Mouse (Mus musculus): ENCODE measurements around the gene Avpr2. TPM values are rescaled to one million over a fixed set of nuclear protein-coding genes. Genes with fewer than 3 reads are reported as not detected.

Avpr2 gene
- 0.08 and 0.13 TPM in 2 replicates for polyA plus RNA-seq (2016; fragmentation: Nextera tagmentation; extraction: Ambion mirVana)

DNA sequence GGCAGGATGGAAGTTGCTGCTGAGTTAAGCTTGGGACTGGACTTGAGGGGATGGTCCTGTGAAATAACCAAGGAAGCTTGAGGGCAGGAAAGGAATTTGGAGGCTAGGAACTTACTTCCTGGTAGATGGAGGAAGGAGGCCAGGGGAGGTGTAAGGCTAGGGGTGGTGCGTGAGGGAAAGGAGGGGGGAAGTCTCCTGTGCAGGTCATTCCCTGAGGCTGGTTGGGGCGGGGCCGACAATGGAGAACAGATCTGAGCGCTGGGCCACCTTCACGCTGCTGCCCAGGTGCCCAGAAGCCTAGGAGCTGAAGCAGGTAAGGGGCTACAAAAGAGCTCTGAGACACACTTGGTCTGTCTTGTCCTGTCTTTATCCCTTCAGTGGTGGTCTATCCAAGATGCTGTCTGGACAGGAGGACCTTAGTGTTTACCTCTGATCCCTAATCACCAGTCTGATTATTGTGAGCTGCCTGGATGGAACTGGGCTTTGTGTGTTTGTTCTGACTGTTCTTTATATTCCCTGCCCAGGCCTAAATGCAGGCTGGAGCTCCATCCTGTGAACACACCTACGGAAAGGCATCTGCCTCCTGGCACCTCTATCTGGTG is at the start of gene Avpr2:
Avpr2 (plus strand) TSS at position 552 of the 602 bp plus-strand sequence.
- Histone ChIP-seq H3K4me3 (no peak within 1 kb of the TSS), H3K36me3 (no peaks in the 10 kb centered on the region), H3K27me3 (replicated peaks) (0 out of 2 replicates have a peak, but pooled peaks cover 5% of the 10 kb centered on the region), H3K4me1 (no peaks in the 10 kb centered on the region), H3K4me2 (no peak within 1 kb of the TSS), H3K9me3 (replicated peaks) (no peaks in the 10 kb centered on the region), H3K27ac (no peak within 1 kb of the TSS), H3K9ac (no peak within 1 kb of the TSS)
- WGBS (ENCODE audit: insufficient replicate concordance), result 42% methylated on average over 6 of the region's 6 CpGs
- ATAC-seq, result no peak

GRCm38 (mm10) chrX:73854326-73855086 is 37.4 kb upstream of the Avpr2 start:
- H3K4me1 ChIP-seq, result no peaks in the 10 kb centered on the region
- no peaks in the 10 kb centered on the region for H3K9me3 ChIP-seq (replicated peaks)
- H3K4me2 ChIP-seq, result no peak overlapping the region
- H3K27me3 ChIP-seq (replicated peaks), result 0 out of 2 replicates have a peak, but pooled peaks cover 11% of the 10 kb centered on the region
- ATAC-seq, result no peak
- no peak overlapping the region for H3K27ac ChIP-seq
- no peak overlapping the region for H3K4me3 ChIP-seq
- no peaks in the 10 kb centered on the region for H3K36me3 ChIP-seq
- WGBS (ENCODE audit: insufficient replicate concordance), result 60% methylated on average over 7 of the region's 9 CpGs
- no peak overlapping the region for H3K9ac ChIP-seq

DNA sequence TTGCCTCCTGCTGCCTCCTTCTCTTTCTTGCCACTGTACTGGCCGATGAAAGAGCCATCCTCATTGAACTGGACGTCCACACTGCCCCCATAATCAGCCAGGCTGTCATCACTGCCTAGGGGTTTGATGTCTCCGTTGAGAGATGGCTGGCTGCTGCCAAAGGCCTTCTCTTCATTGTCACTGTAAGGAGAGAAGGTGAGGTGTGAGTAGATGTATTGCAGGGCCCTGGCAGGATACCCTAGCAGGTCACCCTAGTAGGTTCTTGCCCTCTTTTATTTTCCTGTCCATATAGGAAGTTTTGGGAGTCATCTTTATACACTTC is 36.9 kb upstream of the Avpr2 start:
- Histone ChIP-seq H3K36me3 (no peaks in the 10 kb centered on the region), H3K4me3 (no peak overlapping the region), H3K4me2 (no peak overlapping the region), H3K9me3 (replicated peaks) (no peaks in the 10 kb centered on the region), H3K4me1 (no peaks in the 10 kb centered on the region), H3K9ac (no peak overlapping the region), H3K27me3 (replicated peaks) (0 out of 2 replicates have a peak, but pooled peaks cover 11% of the 10 kb centered on the region), H3K27ac (no peak overlapping the region)
- no peak for ATAC-seq
- WGBS (ENCODE audit: insufficient replicate concordance), result 44% methylated on average over 3 of the region's 3 CpGs

DNA sequence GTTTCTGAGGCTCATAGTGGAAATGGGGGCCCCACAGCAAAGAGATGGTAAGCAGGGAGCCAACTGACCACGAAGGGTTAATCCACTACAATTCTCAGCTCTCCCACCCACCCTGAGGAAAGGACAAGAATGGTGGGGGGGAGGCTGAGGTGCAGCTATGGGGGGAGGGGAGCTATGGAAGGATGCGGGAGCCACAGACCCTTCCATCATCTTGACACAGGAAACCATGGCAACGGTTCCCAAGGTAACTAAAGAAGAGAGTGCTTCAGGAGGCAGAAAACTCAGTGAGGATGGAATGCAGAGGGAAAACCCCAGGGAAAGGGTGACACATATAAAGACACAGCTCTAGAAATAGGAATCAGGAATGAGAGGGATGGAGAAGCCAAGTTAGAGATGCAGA is 27.2 kb upstream of the Avpr2 start:
- Histone ChIP-seq H3K4me1 (peaks cover 15% of the 10 kb centered on the region; the same call in 1 of the 2 replicates), H3K9me3 (replicated peaks) (no peaks in the 10 kb centered on the region), H3K27me3 (replicated peaks) (0 out of 2 replicates have a peak, but pooled peaks cover 16% of the 10 kb centered on the region), H3K4me3 (no peak overlapping the region), H3K36me3 (no peaks in the 10 kb centered on the region), H3K4me2 (no peak overlapping the region), H3K9ac (no peak overlapping the region), H3K27ac (no peak overlapping the region)
- 54% methylated on average over 3 of the region's 3 CpGs for WGBS (ENCODE audit: insufficient replicate concordance)
- ATAC-seq, result no peak

- no peak overlapping the region for H3K9ac ChIP-seq
- no peak for ATAC-seq
- H3K4me3 ChIP-seq, result no peak overlapping the region
- H3K4me1 ChIP-seq, result peaks cover 15% of the 10 kb centered on the region; the same call in 1 of the 2 replicates
- WGBS (ENCODE audit: insufficient replicate concordance), result 24% methylated on average over 3 of the region's 3 CpGs
- H3K36me3 ChIP-seq, result no peaks in the 10 kb centered on the region
- H3K27me3 ChIP-seq (replicated peaks), result peaks cover 15% of the 10 kb centered on the region; the same call in 1 of the 2 replicates
- H3K27ac ChIP-seq, result no peak overlapping the region
- no peak overlapping the region for H3K4me2 ChIP-seq
- no peaks in the 10 kb centered on the region for H3K9me3 ChIP-seq (replicated peaks)
Observed at GRCm38 (mm10) chrX:73867256-73867655, 24.6 kb upstream of the Avpr2 start.

DNA sequence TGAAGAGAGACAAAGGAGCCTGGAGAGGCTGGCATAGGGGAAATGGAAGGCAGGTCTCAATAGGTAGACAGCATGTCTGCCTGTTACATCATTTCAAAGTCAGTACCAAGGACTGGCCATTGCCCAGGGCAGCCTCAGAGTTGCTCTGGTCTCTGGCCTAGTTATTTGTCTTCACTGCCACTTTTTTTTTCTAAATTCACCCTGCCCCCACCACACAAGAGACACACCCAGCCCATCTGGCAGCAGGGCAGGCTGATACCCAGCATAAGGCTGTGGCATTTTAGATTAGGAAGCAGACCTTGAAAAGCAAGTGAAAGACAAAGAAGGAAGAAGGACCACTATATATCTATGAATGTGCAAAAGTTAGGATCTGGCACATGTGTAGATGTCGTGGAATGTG is 24.1 kb upstream of the Avpr2 start:
- H3K4me3 ChIP-seq, result no peak overlapping the region
- H3K4me1 ChIP-seq, result peaks cover 15% of the 10 kb centered on the region; the same call in 1 of the 2 replicates
- H3K9ac ChIP-seq, result no peak overlapping the region
- H3K27me3 ChIP-seq (replicated peaks), result peaks cover 15% of the 10 kb centered on the region; the same call in 1 of the 2 replicates
- no peaks in the 10 kb centered on the region for H3K36me3 ChIP-seq
- no peak overlapping the region for H3K27ac ChIP-seq
- WGBS (ENCODE audit: insufficient replicate concordance), result 29% methylated on average over 1 of the region's 1 CpGs
- H3K9me3 ChIP-seq (replicated peaks), result no peaks in the 10 kb centered on the region
- H3K4me2 ChIP-seq, result peak overlapping the region; percentile 18; the same call in 1 of the 2 replicates
- ATAC-seq, result peak; percentile 79

DNA sequence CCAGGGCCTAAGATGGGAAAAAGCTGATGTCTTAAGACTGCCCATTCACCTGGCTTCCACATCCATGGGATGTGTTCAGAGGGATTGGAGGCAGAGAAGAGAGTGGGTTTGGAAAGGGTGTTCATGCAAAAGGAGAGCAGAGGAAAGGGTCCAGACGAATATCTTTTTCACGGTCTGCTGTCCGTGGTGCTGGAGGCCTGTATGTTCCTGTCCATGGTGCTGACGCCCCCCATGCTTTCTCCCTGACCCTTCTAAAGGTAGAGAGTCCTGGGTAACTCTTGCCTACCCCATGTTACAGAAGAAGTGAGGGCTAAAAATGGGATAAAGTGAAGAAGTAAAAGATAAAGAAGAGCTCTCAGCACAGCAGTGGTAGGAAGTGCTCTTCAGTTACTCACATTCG is 22.6 kb upstream of the Avpr2 start:
- H3K27ac ChIP-seq, result no peak overlapping the region
- no peak overlapping the region for H3K4me2 ChIP-seq
- ATAC-seq, result no peak
- WGBS (ENCODE audit: insufficient replicate concordance), result 6% methylated on average over 5 of the region's 5 CpGs
- no peaks in the 10 kb centered on the region for H3K9me3 ChIP-seq (replicated peaks)
- peaks cover 15% of the 10 kb centered on the region; the same call in 1 of the 2 replicates for H3K27me3 ChIP-seq (replicated peaks)
- no peak overlapping the region for H3K9ac ChIP-seq
- H3K4me3 ChIP-seq, result no peak overlapping the region
- H3K4me1 ChIP-seq, result peaks cover 15% of the 10 kb centered on the region; the same call in 1 of the 2 replicates
- H3K36me3 ChIP-seq, result no peaks in the 10 kb centered on the region

DNA sequence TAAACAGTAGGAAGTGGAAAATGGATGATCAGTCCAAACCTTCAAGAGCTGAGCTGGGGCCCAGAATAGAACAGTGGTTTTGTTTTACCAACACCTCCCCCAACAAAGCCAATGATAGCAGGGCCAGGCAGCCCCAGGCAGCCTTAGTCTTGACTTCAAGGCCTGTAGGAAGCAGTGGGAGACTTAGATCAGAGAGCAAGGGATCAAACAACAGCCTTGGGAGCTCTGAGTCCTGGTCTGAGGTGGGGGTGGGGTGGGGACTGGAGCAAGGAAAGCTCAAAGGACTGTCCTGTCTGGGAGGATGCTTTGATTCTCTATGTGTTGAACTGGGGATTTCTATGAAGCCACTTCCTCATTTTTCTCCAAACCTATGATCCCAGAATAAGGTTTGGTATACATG is 20.4 kb upstream of the Avpr2 start:
- no peak for ATAC-seq
- no peak overlapping the region for H3K4me2 ChIP-seq
- peaks cover 13% of the 10 kb centered on the region; the same call in 1 of the 2 replicates for H3K4me1 ChIP-seq
- H3K4me3 ChIP-seq, result no peak overlapping the region
- peaks cover 6% of the 10 kb centered on the region; the same call in 1 of the 2 replicates for H3K27me3 ChIP-seq (replicated peaks)
- no peak overlapping the region for H3K9ac ChIP-seq
- H3K9me3 ChIP-seq (replicated peaks), result no peaks in the 10 kb centered on the region
- H3K27ac ChIP-seq, result no peak overlapping the region
- no peaks in the 10 kb centered on the region for H3K36me3 ChIP-seq

- no peak overlapping the region for H3K4me3 ChIP-seq
- H3K27me3 ChIP-seq (replicated peaks), result peaks cover 11% of the 10 kb centered on the region; the same call in 1 of the 2 replicates
- H3K4me2 ChIP-seq, result no peak overlapping the region
- peaks cover 9% of the 10 kb centered on the region; the same call in 1 of the 2 replicates for H3K4me1 ChIP-seq
- no peaks in the 10 kb centered on the region for H3K9me3 ChIP-seq (replicated peaks)
- H3K9ac ChIP-seq, result no peak overlapping the region
- no peaks in the 10 kb centered on the region for H3K36me3 ChIP-seq
- no peak for ATAC-seq
- no peak overlapping the region for H3K27ac ChIP-seq
- WGBS (ENCODE audit: insufficient replicate concordance), result 19% methylated on average over 1 of the region's 1 CpGs
Observed at GRCm38 (mm10) chrX:73871956-73872355, 19.9 kb upstream of the Avpr2 start.

GRCm38 (mm10) chrX:73875881-73876280 is 16.0 kb upstream of the Avpr2 start:
- WGBS (ENCODE audit: insufficient replicate concordance), result 48% methylated on average over 2 of the region's 2 CpGs
- no peak for ATAC-seq

DNA sequence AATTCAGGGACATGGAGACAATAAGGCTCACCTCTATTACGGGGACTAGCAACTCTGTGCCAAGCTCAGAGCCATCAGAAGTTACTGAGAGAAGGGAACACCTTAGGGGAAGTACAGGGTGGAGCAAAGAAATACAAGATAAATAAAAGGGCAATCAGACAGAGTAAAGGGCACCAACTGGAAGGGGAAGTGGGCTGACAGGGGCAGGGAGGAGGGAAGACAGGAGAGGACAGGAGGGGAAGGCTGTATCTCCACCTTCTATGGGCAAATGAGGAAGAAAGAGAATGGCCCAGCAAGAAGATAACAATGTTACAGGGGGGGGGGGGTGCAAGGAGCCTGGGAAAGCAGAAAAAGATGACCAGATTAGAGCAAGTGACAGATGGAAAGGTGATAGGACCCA is 14.9 kb upstream of the Avpr2 start:
- no peak overlapping the region for H3K4me2 ChIP-seq
- H3K27ac ChIP-seq, result no peak overlapping the region
- H3K4me3 ChIP-seq, result no peak overlapping the region
- peaks cover 6% of the 10 kb centered on the region; the same call in 1 of the 2 replicates for H3K4me1 ChIP-seq
- H3K9me3 ChIP-seq (replicated peaks), result no peaks in the 10 kb centered on the region
- H3K36me3 ChIP-seq, result no peaks in the 10 kb centered on the region
- no peak for ATAC-seq
- no peak overlapping the region for H3K9ac ChIP-seq
- 56% methylated on average over 1 of the region's 1 CpGs for WGBS (ENCODE audit: insufficient replicate concordance)
- peaks cover 51% of the 10 kb centered on the region for H3K27me3 ChIP-seq (replicated peaks)

More at GRCm38 (mm10) chrX:73875881-73876280, 16.0 kb upstream of the Avpr2 start:
- Histone ChIP-seq H3K4me1 (peaks cover 6% of the 10 kb centered on the region; the same call in 1 of the 2 replicates), H3K4me2 (no peak overlapping the region), H3K27me3 (replicated peaks) (peaks cover 42% of the 10 kb centered on the region), H3K36me3 (no peaks in the 10 kb centered on the region), H3K27ac (no peak overlapping the region), H3K9me3 (replicated peaks) (no peaks in the 10 kb centered on the region), H3K4me3 (no peak overlapping the region), H3K9ac (no peak overlapping the region)
